Mouse (Mus musculus) CH12.LX (cell line): ENCODE measurements around the gene Grhl1.

ENCODE experiments used
- CTCF ChIP-seq, 2 experiments: IDR thresholded peaks in 1 of 2; conservative IDR thresholded peaks in 1 of 2; 2 replicates each; pipeline ENCODE4 v1.5.1; 2011 to 2012; ENCODE audit warnings: low read depth in 2 of 2, low read length in 2 of 2, improper control_type of control experiment in 1 of 2, inconsistent platforms in 1 of 2, mild to moderate bottlenecking in 1 of 2, moderate library complexity in 1 of 2
- EP300 ChIP-seq: IDR thresholded peaks from 2 replicates; pipeline ENCODE4 v1.6.1; 2011; ENCODE audit warnings: low read length, improper control_type of control experiment
- IRF4 ChIP-seq: IDR thresholded peaks from 2 replicates; pipeline ENCODE4 v1.6.1; 2014; ENCODE audit warnings: low read depth, mild to moderate bottlenecking, inconsistent platforms, low read length, improper control_type of control experiment
- JUN ChIP-seq: IDR thresholded peaks from 2 replicates; pipeline ENCODE4 v1.6.1; 2011; ENCODE audit warnings: low read depth, mild to moderate bottlenecking, low read length, improper control_type of control experiment, moderate library complexity; ENCODE audit not compliant: insufficient read depth
- MXI1 ChIP-seq: IDR thresholded peaks from 2 replicates; pipeline ENCODE4 v1.6.1; 2011; ENCODE audit warnings: mild to moderate bottlenecking, low read depth, low read length, improper control_type of control experiment
- MYC ChIP-seq: IDR thresholded peaks from 2 replicates; pipeline ENCODE4 v1.6.1; 2011; ENCODE audit warnings: low read depth, mild to moderate bottlenecking, improper control_type of control experiment, low read length
- NELFE ChIP-seq: IDR thresholded peaks from 2 replicates; pipeline ENCODE4 v1.6.1; 2011; ENCODE audit warnings: low read depth, low read length, improper control_type of control experiment
- PAX5 ChIP-seq: IDR thresholded peaks from 2 replicates; pipeline ENCODE4 v1.6.1; 2012; ENCODE audit warnings: low read length, inconsistent platforms, mixed read lengths
- POLR2A ChIP-seq: IDR thresholded peaks from 2 replicates; pipeline ENCODE4 v1.6.1; 2011; ENCODE audit warnings: low read depth, mild to moderate bottlenecking, improper control_type of control experiment, low read length
- POLR2AphosphoS2 ChIP-seq: IDR thresholded peaks from 2 replicates; pipeline ENCODE4 v1.6.1; 2011; ENCODE audit warnings: low read depth, low read length, improper control_type of control experiment
- SIN3A ChIP-seq: IDR thresholded peaks from 2 replicates; pipeline ENCODE4 v1.6.1; 2012; ENCODE audit warnings: low read length, improper control_type of control experiment, inconsistent platforms
- TCF12 ChIP-seq: IDR thresholded peaks from 2 replicates; pipeline ENCODE4 v1.6.1; 2014; ENCODE audit warnings: low read depth, mild to moderate bottlenecking, inconsistent platforms, low read length, improper control_type of control experiment
- ZNF384 ChIP-seq: IDR thresholded peaks from 2 replicates; pipeline ENCODE4 v1.6.1; 2012; ENCODE audit warnings: low read depth, low read length, improper control_type of control experiment, inconsistent platforms

DNA sequence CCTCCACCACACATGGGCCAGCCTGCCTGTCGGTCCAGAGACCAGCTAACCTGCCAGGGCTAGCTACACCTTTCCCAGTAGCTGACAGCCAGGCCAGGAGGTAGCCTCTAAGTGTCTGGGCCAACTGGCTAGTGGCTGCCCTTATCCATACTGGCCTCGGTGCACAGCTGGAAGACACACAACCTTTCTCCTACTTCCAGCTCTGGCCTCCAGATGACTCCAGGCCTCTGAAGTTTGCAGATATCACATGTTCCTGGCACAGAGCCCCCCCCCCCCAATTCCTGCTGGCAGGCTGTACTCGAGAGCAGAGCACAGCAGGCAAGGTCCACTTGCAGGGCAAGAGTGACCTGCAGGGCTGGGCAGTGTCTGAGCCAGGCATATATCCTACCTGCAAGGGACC is 55.1 kb downstream of the Grhl1 start:
- no peak for TF ChIP-seq MYC
- TF ChIP-seq IRF4, result no peak
- TF ChIP-seq ZNF384, result no peak
- TF ChIP-seq NELFE, result no peak
- no peak for TF ChIP-seq POLR2A
- TF ChIP-seq MXI1, result no peak
- TF ChIP-seq CTCF (conservative IDR thresholded peaks at IDR 0.05 in 1 of 2, IDR thresholded peaks at IDR 0.05 in 1 of 2; ENCODE audit: low read depth in 2 of 2, low read length in 2 of 2), result no peak
- TF ChIP-seq SIN3A, result no peak
- no peak for TF ChIP-seq JUN
- TF ChIP-seq POLR2AphosphoS2, result no peak
- no peak for TF ChIP-seq EP300
- no peak for TF ChIP-seq PAX5
- no peak for TF ChIP-seq TCF12
